Mouse (Mus musculus): ENCODE data around the gene Upk1a. TPM values are rescaled to one million over a fixed set of nuclear protein-coding genes. Genes with fewer than 3 reads are reported as not detected.
A peak's percentile ranks its signal among the peaks of the same experiment; 100 is the strongest.

Upk1a gene
- polyA plus RNA-seq, 1 experiment from 2014 or later, result 0.32 TPM

DNA sequence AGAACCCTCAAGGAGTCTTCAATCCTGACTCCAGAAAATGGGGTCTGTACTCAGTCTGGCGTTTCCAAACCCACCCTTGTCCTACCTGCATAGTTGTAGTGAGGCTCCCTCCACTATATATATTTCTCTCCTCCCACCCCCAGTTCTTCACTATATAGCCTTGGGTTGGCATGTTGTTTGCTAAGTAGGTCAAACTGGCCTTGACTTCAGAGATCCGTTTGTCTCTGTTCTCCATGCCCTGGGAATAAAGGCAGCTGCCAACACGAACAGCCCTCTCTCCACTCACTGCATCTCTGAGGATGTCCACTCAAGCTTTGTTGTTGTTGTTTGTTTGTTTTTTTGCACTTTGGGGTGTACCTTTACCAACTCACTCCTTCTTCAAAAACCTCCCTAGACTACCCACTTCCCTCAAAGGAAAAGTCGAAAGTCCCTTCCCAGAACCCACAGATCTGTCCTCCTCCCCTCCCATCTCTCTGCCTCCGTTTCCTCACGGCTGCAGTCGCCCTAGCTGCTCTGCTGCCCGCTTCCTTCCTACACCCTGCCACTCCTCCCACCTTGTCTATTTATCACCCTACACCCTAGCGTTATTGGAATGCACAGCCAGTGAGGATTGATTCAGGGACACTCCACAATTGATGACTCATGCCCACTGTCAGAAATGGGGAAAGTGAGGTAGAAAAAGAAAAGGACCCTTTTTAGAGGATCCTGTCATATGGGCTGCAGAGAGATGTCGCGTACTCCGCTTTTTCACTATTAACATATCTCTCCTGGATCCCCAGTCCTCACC lies 53.8 kb downstream of the Upk1a start:
- peak overlapping the region; percentile 88 for H3K4me2 ChIP-seq (ENCODE audit: low read length)
- H3K27ac ChIP-seq (replicated peaks in 1 of 2; ENCODE audit: control insufficient read depth in 1 of 2, insufficient read depth in 1 of 2, low read depth in 2 of 2, low read length in 2 of 2), result peak overlapping the region in 1 of 2 experiments; percentile 51; a peak in 2 of 4 replicates
- no peak for ATAC-seq (ENCODE audit: insufficient number of reproducible peaks, insufficient read depth, low FRiP score, low read depth)
- peaks cover 4 to 20% of the 10 kb centered on the region in 2 experiments for H3K4me1 ChIP-seq (ENCODE audit: control insufficient read depth in 2 of 2, insufficient read depth in 2 of 2, low read length in 2 of 2)
- no peaks in the 10 kb centered on the region for H3K27me3 ChIP-seq (ENCODE audit: control insufficient read depth, insufficient read depth, low read length)
- peak overlapping the region; percentile 85 for H3K9ac ChIP-seq (ENCODE audit: low read length)
- peaks cover 34% of the 10 kb centered on the region for H3K36me3 ChIP-seq (ENCODE audit: control insufficient read depth, insufficient read depth, low read length)
- WGBS, result 14% methylated on average over 12 of the region's 12 CpGs
- H3K4me3 ChIP-seq (ENCODE audit: control insufficient read depth in 1 of 2, insufficient read depth in 1 of 2, low read depth in 1 of 2, low read length in 2 of 2), result peak overlapping the region; percentile 65 to 69
- no peaks in the 10 kb centered on the region for H3K9me3 ChIP-seq (ENCODE audit: control insufficient read depth, low read length)

DNA sequence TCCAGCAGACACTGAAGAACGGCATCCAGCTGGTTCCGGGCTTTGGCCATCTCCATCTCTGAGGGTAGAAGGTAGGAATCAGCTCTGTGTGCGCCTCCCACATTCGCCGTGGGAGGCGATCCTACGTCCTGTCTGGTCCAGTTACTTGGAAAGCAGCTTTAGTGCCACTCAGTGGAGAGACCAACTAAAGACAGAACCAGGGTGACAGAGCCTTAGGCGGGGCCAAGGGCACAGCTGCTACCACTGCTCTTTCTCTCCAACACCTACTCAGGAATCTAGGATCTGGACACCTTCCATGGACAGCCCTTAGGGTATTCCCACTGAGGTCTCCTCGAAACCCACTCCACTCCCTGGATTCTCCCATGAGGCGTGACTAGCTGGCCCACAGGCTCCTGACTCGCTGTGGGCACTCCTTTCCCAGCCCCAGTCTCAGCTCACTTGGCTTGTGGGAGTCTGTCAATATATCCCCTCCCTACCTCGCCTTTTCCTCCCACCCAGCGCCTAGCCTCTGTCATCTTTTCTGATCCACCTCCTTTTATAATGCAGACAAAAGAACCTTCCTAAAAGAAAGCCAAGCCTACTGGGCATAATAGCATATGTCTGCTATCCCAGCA lies 54.6 kb downstream of the Upk1a start:
- Histone ChIP-seq H3K4me3 (ENCODE audit: control insufficient read depth in 1 of 2, insufficient read depth in 1 of 2, low read depth in 1 of 2, low read length in 2 of 2) (peak overlapping the region in 1 of 2 experiments; percentile 69; a peak in 1 of 4 replicates), H3K27me3 (ENCODE audit: control insufficient read depth, insufficient read depth, low read length) (no peaks in the 10 kb centered on the region), H3K36me3 (ENCODE audit: control insufficient read depth, insufficient read depth, low read length) (peaks cover 34% of the 10 kb centered on the region), H3K9me3 (ENCODE audit: control insufficient read depth, low read length) (no peaks in the 10 kb centered on the region), H3K9ac (ENCODE audit: low read length) (peak overlapping the region; percentile 85; the same call in 1 of the 2 replicates), H3K4me1 (ENCODE audit: control insufficient read depth in 2 of 2, insufficient read depth in 2 of 2, low read length in 2 of 2) (peaks cover 8 to 28% of the 10 kb centered on the region in 2 experiments), H3K27ac (replicated peaks in 1 of 2; ENCODE audit: control insufficient read depth in 1 of 2, insufficient read depth in 1 of 2, low read depth in 2 of 2, low read length in 2 of 2) (no peak overlapping the region), H3K4me2 (ENCODE audit: low read length) (peak overlapping the region; percentile 88)
- WGBS, result 90% methylated on average over 13 of the region's 13 CpGs
- no peak for ATAC-seq (ENCODE audit: insufficient number of reproducible peaks, insufficient read depth, low FRiP score, low read depth)

DNA sequence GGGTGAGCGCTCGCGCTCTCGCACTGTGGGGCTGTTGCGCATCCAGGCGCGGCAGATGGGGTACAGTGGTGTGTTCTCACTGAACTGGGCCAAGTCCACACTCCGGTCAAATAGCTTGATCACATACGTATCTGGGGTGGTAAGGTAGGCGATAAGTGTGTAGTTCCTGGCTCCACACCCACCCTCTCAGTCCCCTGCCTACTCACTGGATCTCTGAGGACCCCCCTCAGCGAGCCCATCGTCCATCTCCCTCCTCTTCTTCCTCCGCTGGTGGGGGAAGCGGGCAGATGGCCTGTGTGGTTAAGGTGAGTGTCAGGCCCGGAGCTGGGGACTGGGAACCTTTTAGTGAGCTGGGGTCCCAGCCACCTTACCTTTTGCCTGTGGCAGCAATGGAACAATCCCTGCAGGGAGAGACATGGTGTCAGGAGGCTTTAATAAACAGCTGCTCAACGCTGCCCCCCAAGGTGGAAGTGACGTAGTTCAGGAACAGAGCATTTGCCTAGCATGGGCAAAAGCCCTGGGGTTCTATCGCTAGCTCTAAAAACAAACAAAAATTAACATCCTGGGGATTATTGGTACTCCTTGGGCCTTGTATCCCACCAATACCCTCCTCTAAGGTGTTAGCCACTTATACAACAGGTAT lies 55.6 kb downstream of the Upk1a start:
- Histone ChIP-seq H3K27me3 (ENCODE audit: control insufficient read depth, insufficient read depth, low read length) (no peaks in the 10 kb centered on the region), H3K4me3 (ENCODE audit: control insufficient read depth in 1 of 2, insufficient read depth in 1 of 2, low read depth in 1 of 2, low read length in 2 of 2) (no peak overlapping the region), H3K9ac (ENCODE audit: low read length) (no peak overlapping the region), H3K36me3 (ENCODE audit: control insufficient read depth, insufficient read depth, low read length) (peaks cover 34% of the 10 kb centered on the region), H3K4me1 (ENCODE audit: control insufficient read depth in 2 of 2, insufficient read depth in 2 of 2, low read length in 2 of 2) (peaks cover 10 to 31% of the 10 kb centered on the region in 2 experiments), H3K4me2 (ENCODE audit: low read length) (no peak overlapping the region), H3K9me3 (ENCODE audit: control insufficient read depth, low read length) (no peaks in the 10 kb centered on the region), H3K27ac (replicated peaks in 1 of 2; ENCODE audit: control insufficient read depth in 1 of 2, insufficient read depth in 1 of 2, low read depth in 2 of 2, low read length in 2 of 2) (no peak overlapping the region)
- no peak for ATAC-seq (ENCODE audit: insufficient number of reproducible peaks, insufficient read depth, low FRiP score, low read depth)
- 94% methylated on average over 18 of the region's 18 CpGs for WGBS

DNA sequence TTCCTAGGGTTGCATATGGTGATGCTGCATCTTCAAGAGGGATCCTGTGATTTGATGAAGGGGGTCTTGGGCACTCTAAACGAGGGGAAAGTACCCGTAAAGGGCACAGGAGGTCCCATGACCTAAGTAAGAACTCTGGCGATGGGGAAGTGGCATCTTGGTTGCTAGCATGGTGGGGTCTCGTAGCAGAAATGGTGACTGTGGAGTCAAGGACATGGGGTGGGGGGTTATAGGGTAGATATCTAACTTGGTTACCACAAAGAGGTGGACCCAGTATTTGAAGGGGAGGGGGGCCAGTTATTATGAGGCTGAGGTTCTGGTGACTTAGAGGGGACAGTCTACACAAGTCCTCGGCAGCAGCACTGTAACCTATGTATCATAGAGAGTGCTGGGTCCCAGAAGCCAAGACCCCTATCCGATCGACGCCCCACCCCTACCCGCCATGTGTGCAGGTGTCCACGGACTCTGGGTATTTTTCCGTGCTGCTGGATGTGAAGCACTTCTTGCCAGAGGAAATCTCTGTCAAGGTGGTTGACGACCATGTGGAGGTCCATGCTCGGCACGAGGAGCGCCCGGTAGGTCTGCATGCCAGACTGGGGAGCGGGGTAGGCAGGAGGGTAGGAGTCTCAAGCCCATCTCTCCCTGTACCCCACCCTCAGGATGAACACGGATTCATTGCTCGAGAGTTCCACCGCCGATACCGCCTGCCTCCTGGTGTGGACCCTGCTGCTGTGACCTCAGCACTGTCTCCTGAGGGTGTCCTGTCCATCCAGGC lies 58.6 kb downstream of the Upk1a start:
- H3K9ac ChIP-seq (ENCODE audit: low read length), result peak overlapping the region; percentile 89
- no peaks in the 10 kb centered on the region for H3K27me3 ChIP-seq (ENCODE audit: control insufficient read depth, insufficient read depth, low read length)
- peak overlapping the region in 1 of 2 experiments; percentile 98; a peak in 2 of 4 replicates for H3K27ac ChIP-seq (replicated peaks in 1 of 2; ENCODE audit: control insufficient read depth in 1 of 2, insufficient read depth in 1 of 2, low read depth in 2 of 2, low read length in 2 of 2)
- ATAC-seq (ENCODE audit: insufficient number of reproducible peaks, insufficient read depth, low FRiP score, low read depth), result no peak
- H3K4me1 ChIP-seq (ENCODE audit: control insufficient read depth in 2 of 2, insufficient read depth in 2 of 2, low read length in 2 of 2), result peaks cover 10 to 27% of the 10 kb centered on the region in 2 experiments
- H3K9me3 ChIP-seq (ENCODE audit: control insufficient read depth, low read length), result no peaks in the 10 kb centered on the region
- WGBS, result 84% methylated on average over 22 of the region's 22 CpGs
- H3K4me2 ChIP-seq (ENCODE audit: low read length), result peak overlapping the region; percentile 86
- H3K4me3 ChIP-seq (ENCODE audit: control insufficient read depth in 1 of 2, insufficient read depth in 1 of 2, low read depth in 1 of 2, low read length in 2 of 2), result peak overlapping the region; percentile 67 to 73
- peaks cover 36% of the 10 kb centered on the region for H3K36me3 ChIP-seq (ENCODE audit: control insufficient read depth, insufficient read depth, low read length)

Small RNA genes lying within 50 kb of the gene (microRNA-seq; reads per million reads assigned to microRNA genes)
- not detected for gene Mir3569

Other genes with a start within 250 kb of the Upk1a start
- gene Tyrobp, start 199.1 kb downstream of the Upk1a start, polyA plus RNA-seq (2014; fragmentation: Nextera tagmentation; extraction: Ambion mirVana), result 37.1 and 44.5 TPM in 2 replicates
- gene Hcst, start 193.0 kb downstream of the Upk1a start, polyA plus RNA-seq (2014; fragmentation: Nextera tagmentation; extraction: Ambion mirVana), result 0.54 and 0.89 TPM in 2 replicates
- gene Nfkbid, start 191.1 kb downstream of the Upk1a start, polyA plus RNA-seq (2014; fragmentation: Nextera tagmentation; extraction: Ambion mirVana), result 1.00 and 1.1 TPM in 2 replicates
- gene Aplp1, start 167.3 kb downstream of the Upk1a start, polyA plus RNA-seq (2014; fragmentation: Nextera tagmentation; extraction: Ambion mirVana), result 14.7 and 21.2 TPM in 2 replicates
- gene Kirrel2, start 155.2 kb downstream of the Upk1a start, polyA plus RNA-seq (2014; fragmentation: Nextera tagmentation; extraction: Ambion mirVana), result 0.05 and 0.26 TPM in 2 replicates
- 0.08 and 0.14 TPM in 2 replicates for gene Nphs1, start 154.5 kb downstream of the Upk1a start, polyA plus RNA-seq (2014; fragmentation: Nextera tagmentation; extraction: Ambion mirVana)
- gene Prodh2, start 119.2 kb downstream of the Upk1a start, polyA plus RNA-seq (2014; fragmentation: Nextera tagmentation; extraction: Ambion mirVana), result not detected in 2 replicates
- gene Arhgap33, start 77.8 kb downstream of the Upk1a start, polyA plus RNA-seq (2014; fragmentation: Nextera tagmentation; extraction: Ambion mirVana), result 7.2 and 9.0 TPM in 2 replicates
- 141 and 155 TPM in 2 replicates for gene Hspb6, start 60.7 kb downstream of the Upk1a start, polyA plus RNA-seq (2014; fragmentation: Nextera tagmentation; extraction: Ambion mirVana)
- gene Proser3, start 60.5 kb downstream of the Upk1a start, polyA plus RNA-seq (2014; fragmentation: Nextera tagmentation; extraction: Ambion mirVana), result 11.0 and 11.6 TPM in 2 replicates
- gene Lin37, start 53.0 kb downstream of the Upk1a start, polyA plus RNA-seq (2014; fragmentation: Nextera tagmentation; extraction: Ambion mirVana), result 27.4 and 31.3 TPM in 2 replicates
- 110 and 115 TPM in 2 replicates for gene U2af1l4, start 49.5 kb downstream of the Upk1a start, polyA plus RNA-seq (2014; fragmentation: Nextera tagmentation; extraction: Ambion mirVana)
- 5.0 and 5.3 TPM in 2 replicates for gene Gm49396, start 49.5 kb downstream of the Upk1a start, polyA plus RNA-seq (2014; fragmentation: Nextera tagmentation; extraction: Ambion mirVana)
- gene Psenen, start 49.2 kb downstream of the Upk1a start, polyA plus RNA-seq (2014; fragmentation: Nextera tagmentation; extraction: Ambion mirVana), result 101 and 107 TPM in 2 replicates
- 2.4 and 2.7 TPM in 2 replicates for gene Igflr1, start 47.4 kb downstream of the Upk1a start, polyA plus RNA-seq (2014; fragmentation: Nextera tagmentation; extraction: Ambion mirVana)
- 8.0 and 9.7 TPM in 2 replicates for gene Kmt2b, start 24.1 kb downstream of the Upk1a start, polyA plus RNA-seq (2014; fragmentation: Nextera tagmentation; extraction: Ambion mirVana)
- 0.11 and 0.19 TPM in 2 replicates for gene Zbtb32, start 13.9 kb downstream of the Upk1a start, polyA plus RNA-seq (2014; fragmentation: Nextera tagmentation; extraction: Ambion mirVana)
- 2,519 and 2,589 TPM in 2 replicates for gene Cox6b1, start 13.3 kb upstream of the Upk1a start, polyA plus RNA-seq (2014; fragmentation: Nextera tagmentation; extraction: Ambion mirVana)
- gene Etv2, start 23.0 kb upstream of the Upk1a start, polyA plus RNA-seq (2014; fragmentation: Nextera tagmentation; extraction: Ambion mirVana), result 0.19 TPM in 1 of 2 replicates, not detected in the other
- 72.5 and 75.5 TPM in 2 replicates for gene Rbm42, start 37.5 kb upstream of the Upk1a start, polyA plus RNA-seq (2014; fragmentation: Nextera tagmentation; extraction: Ambion mirVana)
- gene Haus5, start 52.1 kb upstream of the Upk1a start, polyA plus RNA-seq (2014; fragmentation: Nextera tagmentation; extraction: Ambion mirVana), result 26.1 and 27.6 TPM in 2 replicates
- gene Pmis2, start 58.8 kb upstream of the Upk1a start, polyA plus RNA-seq (2014; fragmentation: Nextera tagmentation; extraction: Ambion mirVana), result not detected in 2 replicates
- gene 2200002J24Rik, start 86.1 kb upstream of the Upk1a start, polyA plus RNA-seq (2014; fragmentation: Nextera tagmentation; extraction: Ambion mirVana), result 1.3 and 2.8 TPM in 2 replicates
- 0.22 and 0.42 TPM in 2 replicates for gene Atp4a, start 99.4 kb upstream of the Upk1a start, polyA plus RNA-seq (2014; fragmentation: Nextera tagmentation; extraction: Ambion mirVana)
- gene Tmem147, start 116.7 kb upstream of the Upk1a start, polyA plus RNA-seq (2014; fragmentation: Nextera tagmentation; extraction: Ambion mirVana), result 205 and 215 TPM in 2 replicates
- gene Gapdhs, start 130.8 kb upstream of the Upk1a start, polyA plus RNA-seq (2014; fragmentation: Nextera tagmentation; extraction: Ambion mirVana), result 0.43 and 0.44 TPM in 2 replicates
- gene Sbsn, start 138.6 kb upstream of the Upk1a start, polyA plus RNA-seq (2014; fragmentation: Nextera tagmentation; extraction: Ambion mirVana), result 0.57 and 0.84 TPM in 2 replicates
- gene Dmkn, start 150.9 kb upstream of the Upk1a start, polyA plus RNA-seq (2014; fragmentation: Nextera tagmentation; extraction: Ambion mirVana), result 0.81 and 1.5 TPM in 2 replicates
- gene Krtdap, start 175.0 kb upstream of the Upk1a start, polyA plus RNA-seq (2014; fragmentation: Nextera tagmentation; extraction: Ambion mirVana), result 1.1 TPM in 1 of 2 replicates, not detected in the other
- 0.16 TPM in 1 of 2 replicates, not detected in the other for gene Ffar2, start 210.9 kb upstream of the Upk1a start, polyA plus RNA-seq (2014; fragmentation: Nextera tagmentation; extraction: Ambion mirVana)
- gene Ffar3, start 243.3 kb upstream of the Upk1a start, polyA plus RNA-seq (2014; fragmentation: Nextera tagmentation; extraction: Ambion mirVana), result not detected in 2 replicates
- not detected in 2 replicates for gene Ffar1, start 248.7 kb upstream of the Upk1a start, polyA plus RNA-seq (2014; fragmentation: Nextera tagmentation; extraction: Ambion mirVana)